Mouse (Mus musculus): ENCODE measurements around the gene Ncoa7.

Ncoa7 gene

DNA sequence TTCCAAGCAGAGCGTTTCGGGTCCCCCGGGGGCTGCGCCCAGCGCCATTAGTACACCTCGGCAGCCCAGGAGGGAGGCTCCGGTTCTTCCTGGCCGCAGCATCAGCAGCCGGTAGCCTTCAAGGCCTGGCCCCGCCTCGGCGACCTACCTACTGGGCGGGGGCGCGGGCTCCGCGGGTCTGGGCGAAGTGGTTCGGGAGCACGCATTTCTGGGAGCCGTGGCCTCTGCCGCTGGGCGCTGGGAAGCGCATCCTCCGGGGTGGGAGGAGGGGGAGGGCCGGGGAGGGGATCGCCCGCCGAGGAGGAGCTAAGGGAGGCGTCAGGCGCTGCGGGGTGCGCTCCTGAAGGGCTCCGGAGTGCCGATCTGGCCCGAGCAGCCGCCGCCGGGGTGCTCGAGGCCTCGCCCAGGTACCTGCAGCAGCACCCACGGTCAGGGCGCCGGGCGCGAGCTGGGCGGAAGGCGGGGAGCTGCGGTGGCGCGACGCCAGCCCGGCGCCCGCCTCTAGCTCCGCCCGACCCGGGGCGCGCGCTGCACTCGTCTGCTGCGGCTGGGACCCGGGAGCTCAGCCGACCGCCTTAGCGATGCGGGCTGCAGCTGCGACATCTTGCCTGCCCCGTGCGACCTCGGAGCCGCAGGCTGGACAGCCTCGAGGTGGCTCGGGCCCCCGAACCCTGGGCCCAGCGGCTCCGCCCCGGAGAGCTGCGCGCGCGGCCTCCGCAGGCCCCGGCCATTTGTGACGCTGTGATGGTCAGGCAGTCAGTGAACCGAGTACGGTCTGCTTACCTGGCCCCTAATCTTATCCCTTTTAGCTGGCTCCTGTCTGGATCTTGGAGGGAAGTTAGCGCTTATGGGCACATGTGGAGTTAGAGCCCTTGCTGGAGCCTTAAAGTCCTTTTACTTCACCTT is at the start of gene Ncoa7:
Gene Ncoa7, minus strand, starts transcription at position 646 of the 906 bp plus-strand sequence.
- DNase-seq (ENCODE audit: low spot score), result peak; percentile 73

DNA sequence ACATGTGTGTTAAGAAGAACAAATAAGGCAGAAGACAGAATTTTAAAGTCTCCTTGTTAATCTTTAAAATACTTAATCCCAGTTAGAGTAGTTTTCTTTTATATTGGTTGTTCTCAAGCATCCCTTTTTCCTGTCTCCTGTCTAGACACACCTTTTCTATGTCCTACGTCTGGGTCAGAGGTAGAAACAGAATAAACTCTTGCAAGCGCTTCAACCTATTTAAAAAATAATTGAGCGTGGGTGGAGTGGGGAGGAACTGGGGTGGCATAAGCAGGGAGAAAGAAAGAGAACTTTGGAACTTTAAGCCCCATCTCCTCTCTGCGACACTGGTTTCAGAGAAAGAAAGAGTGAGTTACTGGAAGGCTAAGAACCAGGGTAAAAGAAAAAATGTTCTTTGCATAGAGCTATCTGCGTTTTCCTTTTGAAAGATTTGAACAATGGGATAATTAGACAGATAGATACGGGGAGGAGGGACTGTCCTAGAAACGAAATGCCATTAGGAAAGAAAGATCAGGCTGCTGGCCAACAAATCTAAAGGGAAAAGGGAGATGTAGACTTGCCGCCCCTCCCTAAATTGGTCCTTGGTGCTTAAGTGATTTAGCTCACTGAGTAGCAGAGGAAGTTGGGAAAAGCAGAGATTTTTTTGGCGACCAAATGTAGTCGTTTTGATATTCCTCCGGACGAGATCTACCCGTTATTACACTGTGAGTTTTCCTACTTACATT is 42.1 kb upstream of the Ncoa7 start:
- no peak for DNase-seq (ENCODE audit: low spot score)

DNA sequence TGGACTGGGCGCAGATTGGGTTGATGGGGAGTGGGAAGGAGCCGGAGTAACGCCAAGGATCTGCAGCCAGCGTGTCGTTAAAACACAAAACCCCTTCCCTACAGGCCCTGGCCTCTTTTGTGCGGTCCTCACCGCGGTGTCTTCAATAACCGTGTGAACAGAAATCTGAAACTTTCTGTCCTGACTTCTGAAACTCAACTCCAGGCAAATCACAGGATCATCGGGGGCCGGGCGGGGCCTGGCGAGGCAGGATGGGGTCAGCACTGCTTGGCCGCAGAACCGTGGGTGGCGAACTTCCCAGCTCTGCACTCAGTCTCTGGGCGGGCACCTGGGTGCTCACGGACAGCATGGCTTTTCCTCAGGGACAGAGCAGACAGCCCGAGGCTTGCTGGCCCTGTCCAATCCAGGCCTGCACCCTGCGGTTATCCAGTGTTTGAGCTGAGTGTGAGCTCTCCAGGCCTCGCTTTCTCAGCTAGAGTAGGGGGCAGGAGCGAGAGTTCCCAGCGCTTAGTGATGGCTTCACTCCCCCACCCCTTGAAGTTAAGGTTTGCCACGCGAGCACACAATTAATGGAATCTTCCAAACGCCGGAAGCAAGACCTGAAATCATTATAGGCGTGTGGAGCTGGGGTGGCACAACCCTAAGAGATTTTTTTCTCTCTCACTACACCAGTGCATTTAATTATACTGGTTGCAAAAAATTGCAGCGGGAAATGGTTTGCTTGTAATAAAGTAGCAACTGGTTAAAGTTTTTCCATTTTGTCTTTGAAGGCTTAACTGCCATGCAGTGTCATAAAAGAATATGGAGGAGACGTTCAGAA is 41.3 kb upstream of the Ncoa7 start:
- no peak for DNase-seq (ENCODE audit: low spot score)

DNA sequence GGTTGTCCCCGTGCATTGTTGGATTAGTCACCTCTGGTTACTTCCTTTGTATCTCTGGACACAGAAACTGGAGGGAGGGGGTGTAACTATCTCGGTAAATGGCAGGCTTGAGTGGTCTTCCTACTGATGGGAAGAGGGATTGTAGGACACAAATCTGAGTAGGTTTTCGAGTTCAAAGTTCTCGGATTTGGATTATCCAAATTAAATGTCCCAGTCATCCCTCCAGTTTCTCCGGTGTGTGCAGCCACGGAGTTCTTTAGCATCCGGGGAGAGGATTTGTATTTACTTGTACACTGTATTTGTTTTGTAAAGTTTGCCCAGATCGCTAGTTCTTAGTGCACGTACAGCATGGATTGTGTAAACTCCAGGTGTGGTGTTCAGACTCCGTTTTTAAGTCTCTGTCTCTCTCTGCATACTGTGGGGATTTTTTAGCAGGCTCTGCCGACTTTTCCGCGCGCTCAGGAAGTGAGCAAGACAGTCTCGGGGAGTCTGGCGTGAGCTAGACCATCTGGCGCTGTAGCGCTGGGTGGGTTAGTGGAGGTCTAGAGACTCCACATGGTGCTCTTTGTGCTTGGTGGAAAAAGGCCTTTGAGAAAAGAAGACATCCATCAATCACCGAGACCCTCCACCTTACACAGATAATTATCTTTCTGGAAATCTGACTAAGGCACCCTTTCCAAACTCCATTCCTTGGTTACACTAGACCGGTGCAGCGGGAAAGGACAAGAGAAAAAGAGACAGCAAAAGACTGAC is 40.5 kb upstream of the Ncoa7 start:
- no peak for DNase-seq (ENCODE audit: low spot score)

DNA sequence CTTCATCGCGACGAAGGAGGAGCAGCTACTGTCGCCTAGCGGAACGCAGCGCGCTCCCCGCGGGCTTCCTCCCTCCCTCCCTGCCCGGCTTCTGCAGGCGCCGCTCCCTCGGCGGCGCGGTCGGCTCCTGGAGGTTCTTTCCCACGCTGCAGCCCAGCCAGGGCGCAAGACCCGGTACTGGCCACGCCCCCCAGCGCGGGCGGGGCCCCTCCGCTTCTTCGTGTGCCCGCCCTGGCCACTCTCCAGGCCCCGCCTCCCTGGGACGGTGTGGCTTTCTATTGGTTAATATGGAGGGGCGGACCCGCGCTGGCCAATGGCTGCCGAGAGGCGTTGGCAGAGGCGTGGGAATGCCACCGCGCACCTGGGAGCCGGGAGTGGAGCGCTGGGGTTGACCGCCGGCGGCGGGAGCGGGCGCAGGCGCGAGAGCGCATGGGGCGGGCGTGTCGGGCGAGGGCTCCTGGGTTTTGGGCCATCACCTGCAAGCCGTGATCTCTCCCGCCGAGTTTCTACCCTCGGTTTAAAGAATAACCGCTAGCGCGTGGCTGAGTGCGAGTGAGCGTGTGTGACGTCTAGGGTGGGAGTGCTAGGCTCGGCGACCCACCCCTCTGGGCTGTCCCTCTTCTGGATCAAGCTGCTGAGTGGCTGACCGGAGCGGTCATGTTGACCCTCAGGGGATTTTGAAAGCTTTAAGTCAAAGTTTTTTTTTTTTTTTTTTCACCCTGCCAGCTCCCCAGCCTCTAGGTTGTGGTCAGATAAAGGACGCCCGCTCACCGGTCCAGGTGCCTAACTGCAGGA is 39.7 kb upstream of the Ncoa7 start, which contains the start of gene Hey2:
Gene Hey2, minus strand, starts transcription at position 159 of the 795 bp plus-strand sequence.
- DNase-seq (ENCODE audit: low spot score), result peak; percentile 98

DNA sequence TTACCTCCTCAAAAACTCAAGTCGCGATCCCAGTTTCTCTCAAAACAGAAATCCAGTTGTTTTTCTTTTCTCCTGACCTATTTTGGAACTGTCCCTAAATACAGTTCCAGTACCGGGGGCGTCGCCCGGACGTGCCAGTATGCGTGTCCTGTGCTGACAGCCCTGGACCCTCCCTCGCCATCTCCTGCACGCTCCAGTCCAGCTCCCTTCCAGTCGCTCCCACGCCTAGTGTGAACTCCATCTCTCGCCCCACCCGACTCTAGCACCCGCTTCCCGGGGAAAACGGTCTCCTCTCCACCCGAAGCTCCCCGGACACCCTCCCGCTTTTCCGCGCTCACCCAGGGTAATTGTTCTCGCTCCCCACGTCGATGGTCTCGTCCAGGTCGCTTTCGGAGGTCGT is 39.1 kb upstream of the Ncoa7 start:
- no peak for DNase-seq (ENCODE audit: low spot score)

DNA sequence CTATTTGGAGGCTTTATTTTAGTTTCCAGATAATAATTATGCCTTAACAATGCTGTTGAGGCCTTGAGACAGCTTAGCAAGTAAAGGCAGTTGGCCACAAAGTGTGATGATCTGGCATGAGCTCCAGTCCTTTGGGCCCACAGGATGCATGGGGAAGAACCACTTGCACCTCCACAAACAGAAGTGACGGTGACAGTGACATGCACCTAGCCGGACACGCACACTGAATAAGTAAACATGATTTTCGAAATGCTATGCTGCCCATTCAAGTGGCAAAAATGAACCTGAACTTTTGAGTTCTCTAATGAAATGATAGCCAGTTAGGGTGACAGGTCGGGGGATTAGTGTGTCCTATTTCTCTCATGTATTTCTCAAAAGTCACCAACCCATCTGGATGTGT is 37.7 kb upstream of the Ncoa7 start:
- DNase-seq (ENCODE audit: low spot score), result no peak

DNA sequence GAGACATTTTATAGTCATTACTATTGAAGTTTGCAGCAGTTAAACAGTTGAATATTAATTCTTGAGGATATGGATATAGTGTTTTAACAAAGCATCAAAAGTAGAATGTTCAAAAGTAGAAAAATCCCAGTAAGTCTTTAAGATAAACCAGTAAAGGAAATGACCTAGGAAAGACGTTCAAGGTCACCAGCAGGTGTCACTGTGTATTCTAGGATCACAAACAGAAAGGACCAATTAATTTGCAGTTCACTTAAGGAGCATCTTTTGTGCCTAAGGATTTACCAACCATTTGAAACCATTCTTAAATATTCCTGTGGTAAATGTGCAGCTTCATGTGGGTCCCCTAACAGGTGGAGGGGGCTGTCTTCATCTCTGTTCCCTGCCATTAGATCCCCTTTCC is 35.1 kb upstream of the Ncoa7 start:
- no peak for DNase-seq (ENCODE audit: low spot score)

DNA sequence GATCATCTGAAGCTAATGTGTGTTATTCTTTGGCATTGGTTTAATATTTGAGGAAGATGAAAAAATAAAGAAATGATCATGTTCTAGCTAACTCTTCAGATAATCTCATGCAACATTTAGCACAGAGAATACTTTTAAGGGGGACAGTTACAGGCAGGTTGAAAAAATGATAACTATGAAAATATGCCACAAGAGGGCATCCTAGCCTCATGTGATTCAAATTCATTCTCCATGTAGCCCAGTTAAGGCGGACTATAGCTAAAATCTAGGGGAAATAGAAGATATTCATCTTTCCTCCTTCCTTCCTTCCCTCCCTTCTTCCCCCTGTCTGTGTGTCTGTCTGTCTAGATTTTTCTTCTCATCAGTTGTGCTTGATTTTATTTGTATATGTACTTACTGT is 21.9 kb upstream of the Ncoa7 start:
- DNase-seq (ENCODE audit: low spot score), result no peak

DNA sequence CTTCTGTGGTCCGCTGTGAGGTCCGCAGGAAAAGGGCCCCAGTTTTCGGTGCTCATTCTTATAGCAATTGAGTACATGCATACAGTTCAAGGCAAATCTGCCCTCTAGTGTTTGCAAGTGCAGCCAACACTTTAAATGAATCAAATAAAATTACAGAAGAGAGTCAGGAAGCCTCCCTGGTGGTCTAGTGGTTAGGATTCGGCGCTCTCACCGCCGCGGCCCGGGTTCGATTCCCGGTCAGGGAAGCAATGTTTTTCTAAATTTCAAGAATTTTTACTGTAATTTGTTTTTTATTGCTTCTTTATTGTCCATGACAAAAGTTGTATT is 7.8 kb upstream of the Ncoa7 start:
- peak; percentile 47 for DNase-seq (ENCODE audit: low spot score)

DNA sequence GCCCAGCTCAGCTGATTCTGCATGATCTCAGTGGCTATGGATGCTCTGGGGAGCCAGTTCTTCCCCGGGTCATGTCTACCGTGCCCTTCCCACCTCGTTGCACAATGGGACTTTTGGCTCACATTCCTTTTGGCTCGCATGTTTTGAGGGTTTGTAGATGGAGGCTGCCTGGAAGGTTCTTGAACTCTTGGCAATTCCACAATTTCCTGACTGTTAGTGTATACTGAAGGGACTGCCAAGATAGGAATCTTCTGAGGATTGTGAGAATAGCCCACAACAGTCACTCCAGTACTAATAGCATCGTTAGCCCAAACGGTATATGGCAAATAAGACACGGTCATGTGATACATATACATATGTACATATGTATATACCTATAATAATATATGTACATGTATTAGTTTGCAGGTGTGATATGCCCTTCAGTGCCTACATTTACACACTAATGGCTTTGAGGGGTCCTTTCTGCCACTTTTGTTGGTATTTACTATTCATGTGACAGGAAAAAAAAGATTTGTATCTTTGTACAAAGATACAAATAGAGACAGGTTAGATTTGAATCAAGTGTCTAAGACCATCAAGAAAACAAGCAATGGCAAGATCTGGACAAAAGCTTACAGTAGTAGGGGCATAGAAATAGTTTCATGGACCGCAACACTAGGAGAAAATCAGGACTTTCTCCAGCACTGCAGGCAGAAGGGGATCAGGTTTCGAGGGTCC is 7.3 kb upstream of the Ncoa7 start:
- DNase-seq (ENCODE audit: low spot score), result no peak

DNA sequence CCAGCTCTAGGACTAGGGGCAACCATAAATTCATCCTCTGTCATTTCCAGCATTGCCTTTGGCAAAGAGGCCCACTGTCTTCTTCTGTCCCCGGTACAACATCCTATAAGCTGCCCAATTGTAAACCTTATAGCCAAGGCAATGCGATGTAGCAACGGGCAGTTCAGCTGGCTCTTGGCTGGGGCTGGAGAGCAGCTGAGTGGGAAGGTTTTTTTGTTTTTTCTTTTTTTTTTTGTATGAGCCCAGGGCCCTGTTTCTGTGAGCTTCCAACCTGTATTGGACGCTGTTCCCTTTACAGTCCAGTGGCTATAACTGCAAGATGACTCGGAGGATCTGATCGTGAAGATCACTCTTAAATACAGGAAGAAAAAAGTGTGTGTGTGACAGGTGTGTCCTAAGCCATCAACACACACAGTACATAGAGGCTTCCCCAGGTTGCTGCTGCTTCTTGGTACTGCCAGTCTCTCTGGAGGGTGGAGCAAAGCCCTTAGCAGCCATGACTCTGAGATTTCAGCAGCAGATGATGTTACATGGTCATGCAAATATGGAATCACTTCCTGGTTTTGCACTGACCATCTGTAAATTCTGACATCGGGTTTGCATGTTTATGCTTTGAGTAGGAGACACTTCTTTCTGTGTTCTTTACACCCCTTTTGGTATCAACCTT is 594 bp upstream of the Ncoa7 start:
- no peak for DNase-seq (ENCODE audit: low spot score)

DNA sequence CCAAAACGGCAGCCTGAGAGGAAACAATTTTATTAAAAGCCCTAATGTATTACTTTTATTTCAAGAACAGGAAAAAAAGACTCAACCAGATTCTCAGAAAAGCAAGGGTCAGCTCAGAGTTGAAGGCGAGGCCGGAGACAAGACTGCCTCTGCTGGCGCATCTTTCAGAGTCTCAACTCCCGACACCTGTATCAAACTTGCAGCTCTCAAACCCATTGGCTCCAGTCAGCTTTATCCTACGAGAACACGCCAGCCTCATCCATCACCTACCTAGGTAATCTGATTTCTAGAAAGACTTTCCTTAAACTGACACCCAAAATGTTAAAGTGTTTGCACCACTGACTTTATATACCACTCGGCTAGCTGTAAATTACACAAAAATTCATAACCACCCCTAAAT is 1.1 kb downstream of the Ncoa7 start:
- DNase-seq (ENCODE audit: low spot score), result no peak

DNA sequence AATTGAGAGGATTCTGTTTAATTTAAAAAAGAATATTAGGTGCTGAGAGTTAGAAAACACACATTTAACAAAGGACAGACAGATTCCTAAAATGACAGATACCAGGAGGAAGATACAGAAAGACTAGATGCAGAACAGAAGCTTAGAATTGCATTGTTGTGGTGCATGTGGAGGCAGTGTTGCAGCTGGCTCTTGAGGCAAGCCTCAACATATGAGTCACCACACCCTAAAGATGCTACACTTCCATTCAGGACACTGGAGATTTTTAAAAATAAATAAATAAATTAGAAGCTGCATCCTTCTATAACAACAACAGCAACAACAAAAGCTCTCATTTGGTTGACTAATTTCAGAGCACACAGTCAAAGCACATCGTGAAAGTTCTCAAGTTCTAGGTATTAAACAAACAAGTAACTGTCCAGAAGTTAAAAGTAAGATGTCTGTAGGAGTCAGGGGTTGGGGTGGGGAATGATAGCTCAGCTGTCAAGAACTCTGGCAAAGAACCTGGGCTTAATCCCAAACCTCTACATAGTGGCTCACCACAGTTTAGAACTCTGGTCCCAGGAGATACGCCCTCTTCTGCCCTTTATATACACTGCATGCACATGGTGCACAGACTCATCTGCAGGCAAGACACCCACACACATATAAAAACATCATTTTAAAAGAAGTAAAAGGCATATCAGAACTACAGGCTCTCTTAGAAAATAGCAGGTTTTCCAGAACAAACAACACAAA is 3.2 kb downstream of the Ncoa7 start:
- no peak for DNase-seq (ENCODE audit: low spot score)

DNA sequence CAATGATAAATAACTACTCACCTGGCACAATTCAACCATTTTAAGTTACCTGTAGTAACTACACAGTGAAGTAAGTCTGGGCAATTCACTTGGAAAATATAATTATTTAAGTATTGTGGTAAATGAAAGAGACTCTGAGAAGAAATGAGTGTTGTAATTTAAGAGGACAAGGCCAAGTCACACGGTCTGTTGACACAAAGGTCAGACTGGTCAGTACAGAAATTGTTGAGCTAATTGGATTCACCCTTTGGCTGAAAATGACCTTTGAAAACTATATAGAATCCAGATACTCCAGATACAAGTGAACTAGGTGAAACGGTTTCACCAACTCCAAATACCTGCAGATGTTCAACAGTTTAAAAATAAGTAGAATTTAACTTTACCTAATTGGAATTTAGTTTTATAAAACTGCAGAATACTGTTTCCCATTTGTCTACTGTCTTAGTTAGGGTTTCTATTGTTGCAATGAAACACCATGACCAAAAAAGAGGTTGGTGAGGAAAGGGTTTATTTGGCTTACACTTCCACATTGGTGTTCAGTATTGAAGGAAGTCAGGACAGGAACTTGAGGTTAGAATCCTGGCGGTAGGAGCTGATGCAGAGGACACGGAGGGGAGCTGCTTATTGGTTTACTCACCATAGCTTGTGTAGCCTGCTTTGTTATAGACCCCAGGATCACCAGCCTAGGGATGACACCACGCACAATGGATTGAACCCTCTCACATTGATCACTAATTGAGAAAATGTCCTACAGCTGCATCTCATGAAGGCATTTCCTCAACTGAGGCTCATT is 6.5 kb downstream of the Ncoa7 start:
- no peak for DNase-seq (ENCODE audit: low spot score)

DNA sequence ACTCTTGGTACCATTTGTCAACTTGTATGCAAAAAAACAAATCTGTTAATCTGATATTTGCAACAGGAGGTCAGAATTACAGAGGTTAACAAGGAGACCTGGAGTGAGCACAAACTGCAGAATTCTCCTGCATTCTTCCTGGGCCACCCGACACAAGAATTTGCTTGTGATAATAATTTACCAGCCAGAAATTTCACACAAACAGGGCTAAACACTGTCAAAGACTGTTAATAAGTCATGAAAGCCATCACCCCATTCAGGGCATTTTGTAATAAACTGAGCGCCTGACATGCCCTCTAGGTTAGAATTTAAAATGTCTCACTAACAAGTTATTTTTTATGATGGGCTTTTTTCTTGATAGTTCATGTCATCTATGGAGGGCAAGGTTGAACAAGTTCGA is 12.1 kb downstream of the Ncoa7 start:
- no peak for DNase-seq (ENCODE audit: low spot score)

DNA sequence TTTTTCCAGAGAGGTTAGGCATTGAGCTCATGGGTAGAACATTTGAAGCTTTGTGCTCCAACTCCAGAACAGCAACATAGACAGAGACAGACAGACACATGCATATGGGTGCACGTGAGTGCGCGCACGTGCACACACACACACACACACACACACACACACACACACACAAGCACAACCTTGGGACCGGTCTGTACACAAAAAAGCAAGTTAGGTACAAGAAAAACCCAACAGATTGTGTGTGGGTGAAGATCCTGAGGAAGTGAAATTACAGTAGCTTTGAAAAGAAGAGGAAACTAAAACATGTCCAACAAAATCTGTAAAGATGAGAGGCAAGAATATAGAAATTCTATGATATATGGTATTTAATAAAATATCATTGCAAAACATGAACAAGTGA is 13.6 kb downstream of the Ncoa7 start:
- no peak for DNase-seq (ENCODE audit: low spot score)

DNA sequence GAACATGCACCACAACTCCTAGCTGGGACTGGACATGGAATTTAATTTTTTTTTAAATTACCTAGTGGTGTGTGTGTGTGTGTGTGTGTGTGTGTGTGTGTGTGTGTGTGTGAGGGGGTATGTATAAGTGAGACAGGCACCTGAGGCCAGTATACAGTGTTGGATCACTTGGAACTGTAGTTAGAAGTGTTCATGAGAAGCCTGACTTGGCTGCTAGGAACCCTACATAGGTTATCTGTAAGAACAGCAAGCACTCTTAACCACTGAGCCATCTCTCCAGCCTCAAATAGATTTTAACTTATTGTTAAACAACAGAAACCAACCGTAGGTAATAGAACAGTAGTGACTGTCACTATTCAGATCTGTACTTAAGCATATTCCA is 14.8 kb downstream of the Ncoa7 start:
- DNase-seq (ENCODE audit: low spot score), result no peak

Data from ovary, postnatal 10 days (tissue).